Mouse (Mus musculus) brain, embryonic 18.5 days (tissue): ENCODE measurements around the gene Brpf3.
"Not testable (repeated sequence)": the region's sequence is repeated elsewhere in the genome, so short reads cannot be mapped to it uniquely, and the experiment has no call there.

Source experiments
- DNase-seq: peaks from one replicate; pipeline ENCODE4 v3.0.0-alpha.2; 2012; ENCODE audit warnings: low read depth, low spot score

Gene Brpf3

GRCm38 (mm10) chr17:28800671-28801412, at the start of gene Brpf3:
Brpf3 (plus strand) TSS chr17:28801090.
- DNase-seq = no peak

GRCm38 (mm10) chr17:28756447-28756846, 44.4 kb upstream of the Brpf3 start:
- no peak for DNase-seq

GRCm38 (mm10) chr17:28757470-28757869, 43.4 kb upstream of the Brpf3 start:
- DNase-seq = no peak

GRCm38 (mm10) chr17:28760736-28761312, 40.1 kb upstream of the Brpf3 start:
- DNase-seq = no peak

GRCm38 (mm10) chr17:28761871-28762270, 39.0 kb upstream of the Brpf3 start:
- DNase-seq = no peak

- DNase-seq = no peak
Observed at GRCm38 (mm10) chr17:28766203-28766602, 34.7 kb upstream of the Brpf3 start.

GRCm38 (mm10) chr17:28766781-28767515, 33.9 kb upstream of the Brpf3 start:
- DNase-seq = no peak

GRCm38 (mm10) chr17:28769121-28769874, 31.6 kb upstream of the Brpf3 start, which contains the start of gene Mapk13:
Mapk13 (plus strand) TSS chr17:28769297.
- DNase-seq = no peak

- no peak for DNase-seq
Observed at GRCm38 (mm10) chr17:28769875-28770421, 30.9 kb upstream of the Brpf3 start.

- no peak for DNase-seq
Observed at GRCm38 (mm10) chr17:28771289-28771688, 29.6 kb upstream of the Brpf3 start.

GRCm38 (mm10) chr17:28774303-28774702, 26.6 kb upstream of the Brpf3 start:
- not testable (repeated sequence) for DNase-seq

GRCm38 (mm10) chr17:28775161-28775560, 25.7 kb upstream of the Brpf3 start:
- DNase-seq = no peak

- no peak for DNase-seq
Observed at GRCm38 (mm10) chr17:28776817-28777216, 24.1 kb upstream of the Brpf3 start.

- no peak for DNase-seq
Observed at GRCm38 (mm10) chr17:28777231-28778005, 23.5 kb upstream of the Brpf3 start.

- no peak for DNase-seq
Observed at GRCm38 (mm10) chr17:28779735-28780134, 21.2 kb upstream of the Brpf3 start.

GRCm38 (mm10) chr17:28780836-28781235, 20.1 kb upstream of the Brpf3 start:
- DNase-seq = no peak

GRCm38 (mm10) chr17:28781290-28782045, 19.4 kb upstream of the Brpf3 start:
- DNase-seq = no peak

- no peak for DNase-seq
Observed at GRCm38 (mm10) chr17:28785036-28785435, 15.9 kb upstream of the Brpf3 start.

- no peak for DNase-seq
Observed at GRCm38 (mm10) chr17:28787507-28787906, 13.4 kb upstream of the Brpf3 start.

GRCm38 (mm10) chr17:28797031-28797430, 3.9 kb upstream of the Brpf3 start:
- no peak for DNase-seq
